In genomic region chr1:155140076-155140475, GRCm38 (mm10) we compare ENCODE assay signal across 9 mouse cellular contexts. TPM values are rescaled to one million over a fixed set of nuclear protein-coding genes. Genes with fewer than 3 reads are reported as not detected.
DNase-seq lines count a peak whose midpoint lies in the region; ATAC-seq lines count a peak whose summit lies in the region.
"Had no signal": no experiment of that assay in that cellular context is flagged by ENCODE, and none has a peak within 500 bp of the region (broad histone marks: within the 10 kb centered on the region; RNA-seq: fewer than 3 reads in every experiment).

No protein-coding gene starts in this region.

- H3K4me1 ChIP-seq in embryonic facial prominence, embryonic 11.5 days (ENCODE audit: control insufficient read depth, insufficient read depth, low read length) = no peaks in the 10 kb centered on the region
- H3K4me1 ChIP-seq in embryonic facial prominence, embryonic 10.5 days = peaks cover 4% of the 10 kb centered on the region

- no peaks in the 10 kb centered on the region for H3K9me3 ChIP-seq in embryonic facial prominence, embryonic 11.5 days (replicated peaks; ENCODE audit: control insufficient read depth, low read length)
- no peaks in the 10 kb centered on the region for H3K9me3 ChIP-seq in embryonic facial prominence, embryonic 10.5 days

- H3K4me2 ChIP-seq in embryonic facial prominence, embryonic 11.5 days (ENCODE audit: low read depth, low read length) = no peak overlapping the region

- 74% methylated on average over 2 of the region's 2 CpGs for WGBS in embryonic facial prominence, embryonic 11.5 days
- 80% methylated on average over 2 of the region's 2 CpGs for whole genome bisulfite sequencing in embryonic facial prominence, embryonic 10.5 days

- no peaks in the 10 kb centered on the region for H3K27me3 ChIP-seq in embryonic facial prominence, embryonic 11.5 days (ENCODE audit: control insufficient read depth, insufficient read depth, low read length)
- no peaks in the 10 kb centered on the region for H3K27me3 ChIP-seq in embryonic facial prominence, embryonic 10.5 days (replicated peaks; ENCODE audit: low read depth, poor library complexity, severe bottlenecking)

- H3K36me3 ChIP-seq in embryonic facial prominence, embryonic 11.5 days (replicated peaks; ENCODE audit: control insufficient read depth, insufficient read depth, low read depth, low read length) = no peaks in the 10 kb centered on the region
- no peaks in the 10 kb centered on the region for H3K36me3 ChIP-seq in embryonic facial prominence, embryonic 10.5 days (replicated peaks)

- ATAC-seq in embryonic facial prominence, embryonic 11.5 days (replicated peaks; ENCODE audit: insufficient number of reproducible peaks, low FRiP score, low TSS enrichment, low read depth) = no peak
- ATAC-seq in frontal cortex, adult (ENCODE audit: low TSS enrichment) = peak; percentile 90

- no peak overlapping the region for H3K9ac ChIP-seq in embryonic facial prominence, embryonic 11.5 days (replicated peaks; ENCODE audit: low read length)

- no peak overlapping the region for H3K4me3 ChIP-seq in embryonic facial prominence, embryonic 11.5 days (ENCODE audit: low read depth, low read length)
- no peak overlapping the region for H3K4me3 ChIP-seq in embryonic facial prominence, embryonic 10.5 days
- H3K4me3 ChIP-seq: myocyte had no signal

- no peak overlapping the region for H3K27ac ChIP-seq in embryonic facial prominence, embryonic 11.5 days (replicated peaks; ENCODE audit: low read depth, low read length)
- no peak overlapping the region for H3K27ac ChIP-seq in embryonic facial prominence, embryonic 10.5 days (replicated peaks)

- DNase-seq in embryonic facial prominence, embryonic 11.5 days (ENCODE audit: low spot score) = peak; percentile 49
- no peak for DNase-seq in embryonic facial prominence, embryonic 10.5 days (ENCODE audit: low spot score)
- peak; percentile 84 to 86 for DNase-seq in B cell, adult 2 months
- DNase-seq in adrenal gland, postnatal 36 days = peak; percentile 67 to 78
- peak; percentile 85 to 90 for DNase-seq in kidney, postnatal 36 days
- peak; percentile 87 for DNase-seq in lung, postnatal 25 days (ENCODE audit: low spot score)
- peak; percentile 70 to 87 for DNase-seq in spleen, postnatal 4 days (ENCODE audit: low spot score in 2 of 2)

RNA-seq across cellular contexts. Expression of gene Mr1, which starts 6.5 kb away (rescaled TPM):
- polyA plus RNA-seq in embryonic facial prominence, embryonic 11.5 days (2014; fragmentation: Nextera tagmentation; extraction: Ambion mirVana) = 3.7 and 4.5 TPM in 2 replicates
- 1.2 and 1.4 TPM in 2 replicates for polyA plus RNA-seq in embryonic facial prominence, embryonic 10.5 days (2016; fragmentation: Nextera tagmentation; extraction: Ambion mirVana)
- 10 to 100 TPM; 20.2 to 27.0 TPM for total RNA-seq in adrenal gland, postnatal 36 days (2021)

RNA-seq across cellular contexts. Expression of gene Stx6, which starts 18.4 kb away (rescaled TPM):
- 93.3 and 103 TPM in 2 replicates for polyA plus RNA-seq in embryonic facial prominence, embryonic 11.5 days (2014; fragmentation: Nextera tagmentation; extraction: Ambion mirVana)
- polyA plus RNA-seq in embryonic facial prominence, embryonic 10.5 days (2016; fragmentation: Nextera tagmentation; extraction: Ambion mirVana) = 85.0 and 88.9 TPM in 2 replicates
- total RNA-seq in adrenal gland, postnatal 36 days (2021) = 10 to 100 TPM; 53.6 to 57.3 TPM

RNA-seq across cellular contexts. Expression of gene Ier5, which starts 40.6 kb away (rescaled TPM):
- polyA plus RNA-seq in embryonic facial prominence, embryonic 11.5 days (2014; fragmentation: Nextera tagmentation; extraction: Ambion mirVana) = 16.4 and 19.0 TPM in 2 replicates
- polyA plus RNA-seq in embryonic facial prominence, embryonic 10.5 days (2016; fragmentation: Nextera tagmentation; extraction: Ambion mirVana) = 4.4 TPM in 2 replicates
- 10 to 100 TPM in 1 of 2 experiments, 1 to 10 TPM in 1; 6.1 to 10.4 TPM for total RNA-seq in adrenal gland, postnatal 36 days (2021)
